Mouse (Mus musculus) gonadal fat pad, adult 2 months (tissue): ENCODE data around the gene Ap5m1. TPM values are rescaled to one million over a fixed set of nuclear protein-coding genes. Genes with fewer than 3 reads are reported as not detected.

Source experiments
- DNase-seq: peaks from one replicate; pipeline ENCODE4 v3.0.0-alpha.2; 2012; ENCODE audit warnings: low read depth
- polyA plus RNA-seq: library from polyadenylated mRNA; depleted of rRNA; stranded (reverse); fragments of >200 nt; gene quantifications from 2 replicates; pipeline ENCODE4 v1.2.3, GENCODE M21; 2012; rRNA removed

The Ap5m1 gene
- polyA plus RNA-seq, 1 experiment = 10.2 TPM

- no peak for DNase-seq
Measured at GRCm38 (mm10) chr14:49127162-49127779, 61.4 kb downstream of the Ap5m1 start.

GRCm38 (mm10) chr14:49128544-49129263 lies 62.8 kb downstream of the Ap5m1 start:
- no peak for DNase-seq

GRCm38 (mm10) chr14:49132391-49132790 lies 66.5 kb downstream of the Ap5m1 start:
- DNase-seq = no peak

- no peak for DNase-seq
Measured at GRCm38 (mm10) chr14:49138171-49138570, 72.3 kb downstream of the Ap5m1 start.

GRCm38 (mm10) chr14:49140756-49141155 lies 74.9 kb downstream of the Ap5m1 start:
- DNase-seq = no peak

Other genes starting within 250 kb of the Ap5m1 start
- gene Exoc5, start 556 bp downstream of the Ap5m1 start, polyA plus RNA-seq = 8.3 and 9.3 TPM in 2 replicates
- 7.5 and 13.2 TPM in 2 replicates for gene Naa30, start 106.1 kb downstream of the Ap5m1 start, polyA plus RNA-seq
- gene ccdc198, start 179.4 kb downstream of the Ap5m1 start, polyA plus RNA-seq = 9.4 and 11.1 TPM in 2 replicates